Mouse (Mus musculus): ENCODE measurements around the gene Fam172a. TPM values are rescaled to one million over a fixed set of nuclear protein-coding genes. Genes with fewer than 3 reads are reported as not detected.
A peak's percentile ranks its signal among the peaks of the same experiment; 100 is the strongest.

Gene Fam172a
- total RNA-seq, 2 experiments from 2014 or later = 22.9 to 24.6 TPM

GRCm38 (mm10) chr13:77977121-77977520 is 275.3 kb downstream of the Fam172a start:
- DNase-seq = no peak

GRCm38 (mm10) chr13:77982105-77982851 is 280.4 kb downstream of the Fam172a start:
- peak; percentile 31 for DNase-seq

- no peak for DNase-seq
Measured at GRCm38 (mm10) chr13:77982852-77983202, 281.0 kb downstream of the Fam172a start.

DNA sequence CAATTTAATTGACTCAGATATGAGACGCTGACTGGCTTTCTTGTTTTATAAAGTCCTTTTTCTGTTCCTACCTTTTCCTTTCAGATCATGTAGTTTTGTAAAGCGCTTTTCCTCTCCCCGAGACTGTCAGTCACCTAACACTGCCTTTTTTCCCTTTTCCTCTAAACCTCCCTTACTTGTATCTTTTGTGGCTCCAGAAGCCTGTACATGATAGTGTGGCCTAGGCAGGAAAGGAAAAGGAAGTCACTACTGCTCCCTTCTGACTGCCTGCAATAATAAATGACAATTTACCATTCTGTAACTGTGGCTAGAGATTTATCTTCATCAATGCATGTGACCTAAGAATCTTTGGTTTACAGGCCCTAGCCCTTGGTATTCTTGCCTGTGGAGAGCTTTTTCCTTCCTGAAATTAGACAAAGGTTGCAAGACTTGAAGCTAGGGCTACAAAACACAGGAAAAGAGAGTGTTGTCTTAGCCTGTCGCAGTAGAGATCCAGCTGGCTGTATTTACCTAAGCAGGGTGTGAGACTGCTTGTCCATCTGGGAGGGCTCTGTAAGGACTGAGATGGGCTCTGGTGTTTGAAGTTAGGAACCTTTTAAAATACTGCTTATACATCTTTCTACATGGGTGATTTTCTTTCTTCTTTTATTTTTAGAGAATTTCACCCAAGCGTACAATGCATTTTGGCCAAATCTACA is 289.5 kb downstream of the Fam172a start:
- no peak for DNase-seq

DNA sequence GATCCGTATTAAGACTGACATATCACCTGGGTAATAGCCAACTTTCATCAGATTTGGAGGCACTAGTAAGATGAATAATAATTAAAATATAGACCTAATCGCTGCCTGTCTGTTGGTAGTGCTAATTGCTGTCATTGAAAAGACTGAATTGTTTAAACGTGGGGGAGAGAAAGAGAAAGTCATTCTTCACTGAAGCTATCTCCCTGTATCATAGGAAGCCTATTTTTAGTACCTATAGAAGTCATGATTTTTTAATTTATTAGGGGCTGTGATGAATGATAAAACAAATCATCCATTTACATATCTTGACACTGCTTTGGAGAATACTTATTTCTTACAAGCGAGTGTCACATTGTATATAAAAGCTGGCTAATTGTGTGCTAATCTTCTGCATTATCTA is 302.8 kb downstream of the Fam172a start:
- no peak for DNase-seq

DNA sequence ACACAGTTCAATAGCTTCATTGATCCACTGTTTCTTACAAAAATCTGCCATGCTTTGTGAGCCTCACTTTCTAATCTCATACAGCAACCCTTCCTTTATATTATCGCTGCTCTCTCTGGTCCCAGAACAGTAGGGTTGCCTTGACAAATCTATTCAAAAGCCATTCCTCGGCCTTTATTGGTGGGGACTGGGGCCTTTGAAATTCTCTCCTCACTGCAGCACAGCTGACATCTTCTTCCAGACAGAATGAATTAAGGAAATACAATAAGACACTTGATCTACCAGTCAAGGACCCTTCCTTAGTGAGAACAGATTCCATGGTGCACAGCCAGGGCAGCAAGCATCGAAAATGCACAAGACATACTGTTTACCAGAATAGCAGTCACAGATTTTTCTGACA is 303.5 kb downstream of the Fam172a start:
- no peak for DNase-seq

DNA sequence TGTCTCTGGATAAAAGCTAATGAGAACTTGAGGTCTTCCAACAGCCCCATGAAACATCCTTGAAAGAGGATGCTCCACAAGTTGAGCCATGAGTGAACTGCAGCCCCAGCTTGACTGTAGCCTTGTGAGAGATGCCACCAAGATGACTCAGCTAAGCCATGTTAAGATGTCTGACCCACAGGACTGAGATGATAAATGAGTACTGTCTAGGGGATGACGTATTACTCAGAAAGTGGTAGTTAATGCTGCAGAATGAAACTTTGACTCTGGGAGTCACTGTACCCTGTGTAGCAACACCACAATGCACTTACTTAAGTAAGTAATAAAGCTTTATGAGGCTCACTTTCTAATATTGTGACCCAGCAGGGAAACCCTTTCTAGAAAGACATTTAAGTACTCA is 308.3 kb downstream of the Fam172a start:
- no peak for DNase-seq

GRCm38 (mm10) chr13:78024683-78025294 is 323.0 kb downstream of the Fam172a start, which contains the start of gene Pou5f2:
Gene Pou5f2, plus strand, starts transcription at chr13:78024902.
- peak; percentile 9 for DNase-seq

GRCm38 (mm10) chr13:78032821-78033220 is 331.0 kb downstream of the Fam172a start:
- no peak for DNase-seq

- no peak for DNase-seq
Measured at GRCm38 (mm10) chr13:78037203-78037602, 335.4 kb downstream of the Fam172a start.

GRCm38 (mm10) chr13:78043203-78043602 is 341.4 kb downstream of the Fam172a start:
- no peak for DNase-seq

- DNase-seq = no peak
Measured at GRCm38 (mm10) chr13:78045116-78045515, 343.3 kb downstream of the Fam172a start.

GRCm38 (mm10) chr13:78087751-78088150 is 385.9 kb downstream of the Fam172a start:
- DNase-seq = no peak

DNA sequence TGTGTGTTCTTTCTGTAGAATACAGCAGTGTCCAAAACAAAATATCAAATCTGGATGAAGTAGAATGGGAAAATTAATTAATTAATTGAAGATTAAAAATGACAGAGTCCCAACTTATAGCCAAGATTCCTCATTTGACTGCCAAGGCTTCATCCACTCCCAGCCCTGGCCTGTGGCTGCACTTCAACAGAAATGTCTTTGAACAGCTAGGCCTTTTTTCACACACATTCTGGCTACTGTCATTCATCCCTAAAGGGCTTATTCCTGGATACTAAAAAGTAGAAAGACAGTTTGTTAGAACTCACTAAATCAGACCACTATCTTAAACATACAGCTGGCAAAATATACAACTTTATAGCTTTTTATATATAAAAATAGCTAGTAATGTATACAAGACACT is 388.9 kb downstream of the Fam172a start:
- DNase-seq = no peak

- DNase-seq = no peak
Measured at GRCm38 (mm10) chr13:78091949-78092348, 390.1 kb downstream of the Fam172a start.

DNA sequence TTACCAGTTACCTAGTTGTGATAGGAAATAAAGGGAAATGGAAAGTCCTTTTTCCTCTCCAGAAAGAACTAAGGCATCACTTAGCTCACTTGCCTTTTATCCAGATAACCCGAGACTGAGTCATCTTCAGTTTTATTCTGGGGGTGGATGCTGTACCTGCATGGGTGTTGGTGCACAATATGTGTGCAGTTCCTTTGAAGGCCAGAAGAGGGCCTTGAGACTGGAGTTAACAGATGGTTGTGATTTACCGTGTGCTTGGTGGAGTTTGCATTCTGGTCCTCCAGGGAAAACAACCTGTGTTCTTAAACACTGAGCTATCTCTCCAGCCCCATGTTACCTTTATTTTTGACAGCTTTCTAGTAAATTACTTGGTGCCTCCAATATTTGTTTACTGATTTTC is 392.5 kb downstream of the Fam172a start:
- DNase-seq = no peak

- no peak for DNase-seq
Measured at GRCm38 (mm10) chr13:78095071-78095973, 393.5 kb downstream of the Fam172a start.

GRCm38 (mm10) chr13:78098858-78099445 is 397.1 kb downstream of the Fam172a start:
- no peak for DNase-seq

DNA sequence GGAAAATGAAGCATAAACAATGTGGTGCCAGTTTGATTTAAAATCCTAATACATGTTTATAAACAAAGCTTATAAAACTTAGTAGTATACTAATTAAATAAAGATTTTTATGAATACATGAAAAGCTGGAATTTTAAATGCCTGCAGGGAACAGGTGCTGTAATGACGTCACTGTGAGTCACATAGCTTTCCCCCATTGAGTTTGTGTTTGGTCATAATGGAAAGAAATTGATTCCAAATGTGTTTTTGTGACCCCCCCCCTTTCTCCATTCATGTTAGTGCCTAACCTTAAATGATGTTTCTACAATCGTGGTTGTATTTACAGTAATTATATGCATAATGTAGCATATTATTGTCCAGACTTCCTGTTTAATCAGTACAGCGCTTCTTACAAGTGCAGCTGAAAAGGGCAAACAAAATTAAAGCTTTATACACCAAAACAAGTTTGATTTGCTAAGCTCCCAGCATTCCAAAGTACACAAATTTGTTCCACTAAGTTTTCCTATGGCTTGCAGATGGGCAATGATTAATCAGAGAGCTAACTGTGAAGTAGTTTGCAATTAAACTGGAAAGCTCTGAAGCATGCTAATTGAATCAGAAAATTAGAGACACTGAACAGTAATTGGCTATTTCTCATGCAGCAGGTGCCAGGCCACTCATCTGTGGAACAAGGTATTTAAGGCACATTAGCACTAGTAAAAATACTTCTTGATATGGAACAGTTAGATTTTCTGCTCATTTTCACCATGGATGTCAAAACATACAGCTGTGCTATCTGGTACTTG is 398.1 kb downstream of the Fam172a start:
- no peak for DNase-seq

DNA sequence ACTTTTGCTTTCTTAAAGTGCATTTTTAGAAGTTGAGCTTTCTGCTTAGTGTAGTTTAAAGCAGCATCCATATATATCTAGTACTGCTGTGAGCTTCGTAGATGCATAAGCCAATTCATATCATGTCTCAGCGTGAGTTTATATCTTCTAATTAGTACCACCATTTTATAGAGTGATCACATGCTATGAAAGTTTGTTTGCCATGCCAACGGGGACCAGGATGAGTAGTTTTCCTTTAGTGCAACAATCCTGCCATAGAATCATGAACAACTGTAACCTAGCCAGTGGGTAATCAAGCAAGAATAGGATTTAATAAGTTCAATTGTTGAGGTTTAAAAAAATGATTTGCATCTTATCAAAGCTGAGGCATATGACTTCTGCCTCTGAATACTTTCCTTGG is 398.8 kb downstream of the Fam172a start:
- DNase-seq = no peak

- no peak for DNase-seq
Measured at GRCm38 (mm10) chr13:78102337-78102736, 400.5 kb downstream of the Fam172a start.

All from heart, postnatal 4 days (tissue).